Mouse (Mus musculus): Measurements from ENCODE around the gene Sptbn1.
A peak's percentile ranks its signal among the peaks of the same experiment; 100 is the strongest.

Gene Sptbn1

DNA sequence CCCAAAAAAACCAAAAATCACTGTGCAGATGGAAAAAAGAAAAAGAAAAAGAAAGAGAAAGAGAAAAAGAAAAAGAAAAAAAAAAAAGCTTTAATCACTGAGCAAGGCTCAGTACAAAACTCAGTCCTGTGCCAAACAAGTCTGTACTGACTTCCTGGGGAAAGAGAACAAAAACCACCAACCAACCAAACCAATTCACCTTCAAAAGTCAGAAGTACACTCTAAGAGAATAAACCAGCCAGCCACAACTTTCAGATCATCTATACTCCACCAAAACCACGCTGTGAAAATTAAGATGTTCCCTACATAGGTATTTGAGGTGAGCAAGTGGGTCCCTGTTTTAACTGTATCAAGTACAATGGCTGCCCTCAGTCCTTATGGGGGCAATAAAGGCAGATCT lies 141.1 kb downstream of the Sptbn1 start:
- DNase-seq (ENCODE audit: low spot score) = no peak

DNA sequence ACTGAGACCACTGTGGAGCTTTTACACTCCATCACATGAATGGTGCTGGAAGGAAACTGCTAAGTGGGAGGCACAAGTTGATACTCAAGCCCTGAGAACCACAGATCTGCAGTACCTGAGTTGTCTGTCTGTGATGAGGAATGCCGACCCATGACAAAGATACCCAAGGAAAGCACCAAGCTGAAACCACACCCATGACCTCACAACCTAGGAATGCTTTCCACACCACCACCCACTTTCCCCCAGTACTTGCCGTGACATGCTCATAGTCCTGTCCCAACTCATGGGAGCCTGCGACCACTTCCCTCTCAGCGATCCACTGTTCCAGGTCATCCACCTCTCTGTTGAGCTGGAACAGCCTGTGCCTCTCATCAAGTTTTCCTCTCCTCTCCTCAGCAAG lies 149.9 kb downstream of the Sptbn1 start:
- no peak for DNase-seq (ENCODE audit: low spot score)

DNA sequence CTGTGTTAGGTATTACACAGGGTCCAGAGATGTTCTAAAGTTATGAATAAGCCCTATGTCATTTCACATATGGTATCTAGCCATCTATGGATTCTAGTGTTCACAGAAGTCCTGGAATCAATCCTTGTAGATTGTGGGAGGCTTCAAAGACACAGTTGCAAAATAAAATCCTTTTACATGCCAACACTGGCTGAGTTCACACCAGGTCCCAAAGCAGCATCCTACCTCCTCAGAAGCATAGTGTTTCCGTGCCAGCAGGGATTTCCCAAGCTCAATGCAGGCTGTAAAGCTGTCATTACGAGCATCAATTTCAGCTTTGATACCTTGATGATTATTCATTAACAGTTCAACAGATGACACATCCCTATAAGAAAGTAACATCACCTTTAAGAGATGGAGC lies 154.3 kb downstream of the Sptbn1 start:
- DNase-seq (ENCODE audit: low spot score) = no peak

DNA sequence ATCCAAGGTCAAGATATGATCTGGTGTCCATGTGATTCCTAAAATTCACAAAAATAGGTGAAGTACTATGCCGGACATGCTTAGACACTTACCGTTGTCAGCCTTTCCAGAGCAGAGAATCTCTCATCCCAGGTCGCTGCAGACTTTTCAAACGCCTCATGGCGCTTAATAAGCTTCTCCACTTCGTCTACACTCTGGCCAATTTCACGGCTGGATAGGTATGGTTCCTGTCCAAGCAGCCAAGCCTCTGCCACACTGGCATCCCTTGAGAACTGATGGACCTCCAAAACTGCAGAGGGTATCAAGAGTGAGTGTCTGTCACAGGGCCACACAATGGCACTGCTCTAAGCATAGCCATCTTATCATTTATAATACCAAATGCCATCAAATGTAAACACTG lies 157.3 kb downstream of the Sptbn1 start:
- no peak for DNase-seq (ENCODE audit: low spot score)

DNA sequence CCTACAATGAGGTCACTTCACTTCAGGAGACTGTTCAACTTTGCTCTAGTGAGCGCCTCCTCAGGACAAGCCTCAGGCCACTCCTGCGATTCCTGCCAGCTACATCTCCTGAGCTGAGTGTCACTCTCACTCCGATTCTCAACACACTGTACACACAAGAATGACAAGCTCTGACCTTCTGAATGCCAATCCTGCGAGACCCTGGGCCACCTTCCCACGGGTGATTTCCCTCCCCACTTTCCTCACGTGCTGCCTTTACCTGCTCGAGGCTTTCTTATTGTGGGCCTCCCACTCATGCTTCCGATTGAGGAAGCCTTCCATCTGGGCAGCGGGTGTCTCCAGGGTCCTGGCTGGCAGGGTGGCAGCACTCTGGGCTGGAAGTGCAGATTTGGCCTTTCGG lies 163.8 kb downstream of the Sptbn1 start:
- DNase-seq (ENCODE audit: low spot score) = no peak

DNA sequence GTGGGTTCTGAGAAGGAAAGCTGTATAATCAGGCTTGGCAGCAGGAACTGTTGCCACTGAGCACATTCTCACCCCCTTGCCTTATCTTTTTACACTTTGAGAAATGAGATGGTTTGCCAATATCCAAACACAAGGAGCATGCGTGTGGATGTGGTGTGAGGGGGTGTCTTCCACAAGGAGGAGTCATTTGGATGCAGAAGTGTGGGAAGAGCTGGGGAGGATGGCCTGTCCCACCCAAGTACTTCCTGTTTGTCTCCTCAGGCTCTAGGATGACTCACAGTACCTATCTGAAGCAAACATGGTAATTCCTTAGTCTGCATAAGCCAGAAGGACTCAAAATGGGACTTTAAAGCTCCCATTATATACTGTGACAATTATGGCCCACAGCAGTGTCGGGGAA lies 165.4 kb downstream of the Sptbn1 start:
- DNase-seq (ENCODE audit: low spot score) = peak; percentile 13

DNA sequence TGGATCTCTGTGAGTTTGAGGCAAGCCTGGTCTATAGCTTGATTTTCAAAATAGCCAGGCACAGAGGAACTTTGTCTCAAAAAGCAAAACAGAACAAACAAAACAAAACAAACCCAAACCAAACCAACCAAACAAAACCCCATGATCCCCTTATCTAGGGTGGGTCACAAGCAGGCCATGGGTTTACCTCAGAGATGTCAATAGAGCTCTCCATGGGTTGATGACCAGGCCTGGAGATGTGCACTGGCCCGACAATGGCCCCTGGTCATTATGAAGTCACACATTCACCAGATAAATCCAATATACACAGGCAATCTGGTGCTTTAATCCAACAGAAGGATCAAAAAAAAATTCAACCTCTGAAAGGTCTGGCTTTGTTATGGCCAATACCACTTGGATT lies 166.2 kb downstream of the Sptbn1 start:
- DNase-seq (ENCODE audit: low spot score) = no peak

DNA sequence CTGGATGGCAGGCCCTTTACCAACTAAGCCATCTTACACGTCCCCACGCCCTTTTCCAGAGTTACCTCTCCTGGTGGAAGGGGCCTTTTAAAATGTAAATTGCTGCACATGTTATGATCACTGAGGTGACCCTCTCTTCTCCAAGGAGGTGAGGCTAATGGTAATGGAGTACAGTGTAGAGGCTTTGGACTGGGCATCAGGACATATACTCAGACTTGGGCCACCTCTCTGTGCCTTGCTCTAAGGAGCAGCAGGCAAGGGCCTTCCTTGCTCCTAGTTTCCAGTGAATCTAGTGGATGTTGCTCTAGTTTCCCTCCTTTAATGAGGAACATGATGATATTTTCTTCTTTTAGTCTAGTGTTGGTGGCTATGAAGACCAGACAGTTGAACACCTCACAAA lies 166.8 kb downstream of the Sptbn1 start:
- no peak for DNase-seq (ENCODE audit: low spot score)

DNA sequence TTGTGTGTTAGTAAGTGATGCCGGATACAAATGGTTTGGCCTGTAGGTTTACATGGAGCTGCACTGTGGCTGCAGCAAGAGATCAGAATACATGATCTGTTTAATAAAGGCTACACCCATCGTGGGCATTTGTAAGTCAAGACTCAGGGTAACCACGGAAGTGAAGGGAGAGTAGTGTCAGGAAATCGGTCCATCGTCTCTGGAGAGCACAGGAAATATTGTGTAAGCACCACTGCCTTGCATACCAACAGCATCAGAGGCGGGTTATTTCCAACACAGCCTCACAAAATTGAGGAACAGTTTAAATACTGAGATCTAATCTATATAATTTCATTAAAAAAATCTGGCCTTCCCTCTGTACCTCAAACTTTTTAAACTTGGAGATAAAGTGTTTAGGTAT lies 168.1 kb downstream of the Sptbn1 start:
- no peak for DNase-seq (ENCODE audit: low spot score)

DNA sequence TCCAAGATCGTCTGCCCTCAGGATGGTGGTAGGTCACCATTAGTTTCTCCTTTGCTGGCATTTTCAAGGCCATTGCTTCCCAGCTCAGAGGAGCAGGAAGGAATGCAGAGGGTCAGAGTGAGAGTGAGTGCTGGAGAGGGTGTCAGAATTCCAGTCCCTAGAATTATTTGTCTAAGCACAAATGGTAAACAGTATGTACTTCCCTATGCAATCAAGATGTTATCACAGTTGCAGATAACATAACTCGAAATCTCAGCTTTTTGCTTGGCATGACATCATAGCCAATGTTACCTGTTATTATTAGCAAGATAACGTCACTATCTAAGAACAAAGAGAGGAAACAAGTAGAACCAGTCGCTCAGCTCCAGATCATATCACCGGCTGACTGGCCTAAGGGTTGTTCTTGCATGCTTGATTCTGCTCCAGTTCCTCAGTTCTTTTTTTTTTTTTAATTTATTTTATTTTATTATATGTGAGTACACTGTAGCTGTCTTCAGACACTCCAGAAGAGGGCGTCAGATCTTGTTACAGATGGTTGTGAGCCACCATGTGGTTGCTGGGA lies 172.7 kb downstream of the Sptbn1 start:
- DNase-seq (ENCODE audit: low spot score) = peak; percentile 13

DNA sequence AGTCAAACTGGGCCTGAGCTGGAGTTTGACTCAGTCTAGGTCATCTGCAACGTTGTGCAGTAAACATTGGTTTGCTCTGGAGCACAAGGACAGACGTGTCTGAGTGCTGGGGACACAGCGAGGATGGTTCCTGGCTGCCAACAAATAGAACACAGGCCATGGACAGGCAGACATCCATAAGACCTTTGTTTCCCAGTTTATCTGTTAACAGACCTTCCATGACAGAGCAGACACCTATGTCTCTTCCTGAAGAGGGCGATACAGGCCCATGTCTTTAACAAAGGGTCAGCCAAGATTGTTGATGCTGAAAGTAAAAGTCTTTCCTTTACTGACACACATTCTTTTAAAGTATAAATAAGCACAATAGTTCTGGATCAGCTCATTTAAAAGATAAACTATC lies 176.1 kb downstream of the Sptbn1 start:
- DNase-seq (ENCODE audit: low spot score) = peak; percentile 24

DNA sequence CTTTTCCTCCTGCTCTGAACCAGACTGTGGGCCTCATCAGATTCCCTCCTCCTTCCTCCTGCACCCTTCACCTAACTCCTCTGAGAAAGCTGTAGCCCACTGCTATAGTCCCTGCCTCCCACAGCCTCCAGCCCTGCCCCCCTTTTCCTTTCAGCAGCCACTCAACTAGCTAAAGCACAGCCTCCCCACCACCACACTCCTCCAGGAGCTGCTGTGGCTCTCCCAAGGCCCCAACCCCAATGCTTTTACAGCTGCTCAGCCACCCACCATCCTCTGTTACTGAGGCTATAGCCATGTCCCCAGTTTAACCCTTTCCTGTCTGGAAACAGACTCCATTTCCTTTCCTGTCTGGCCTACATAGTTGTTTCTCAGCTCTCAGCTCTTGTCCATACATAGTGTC lies 182.9 kb downstream of the Sptbn1 start:
- no peak for DNase-seq (ENCODE audit: low spot score)

DNA sequence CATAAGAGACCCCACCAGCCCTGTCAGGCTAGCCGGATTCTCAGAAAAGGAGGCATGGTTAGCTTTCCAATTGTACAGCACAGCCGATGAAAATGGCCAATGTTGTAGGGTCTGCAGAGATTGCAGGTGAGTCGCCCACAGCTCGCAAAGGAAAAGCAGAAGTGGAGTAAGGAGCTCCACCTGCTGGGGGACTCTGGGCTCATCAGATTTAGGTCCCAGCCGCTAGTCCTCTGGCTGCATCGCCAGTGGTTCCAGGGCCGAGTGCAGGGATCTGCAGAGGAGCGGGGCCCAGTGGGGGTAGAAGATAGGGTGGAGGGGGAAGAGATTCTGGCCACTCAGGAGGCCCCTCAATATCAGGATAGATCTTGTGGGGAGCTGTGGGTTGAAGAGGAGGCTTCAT lies 210.7 kb downstream of the Sptbn1 start:
- no peak for DNase-seq (ENCODE audit: low spot score)
